Mouse (Mus musculus) G1E (cell line): ENCODE results near the gene Gm49337. TPM values are rescaled to one million over a fixed set of nuclear protein-coding genes. Genes with fewer than 3 reads are reported as not detected.
A peak's percentile ranks its signal among the peaks of the same experiment; 100 is the strongest.

ENCODE experiments used
- ATAC-seq: 2 replicates; pipeline ENCODE4 v1.8.0; 2016; ENCODE audit warnings: mild to moderate bottlenecking; ENCODE audit not compliant: insufficient number of reproducible peaks, poor library complexity, low FRiP score, severe bottlenecking; ENCODE audit errors: extremely low read depth
- DNase-seq: peaks from one replicate; pipeline ENCODE4 v3.0.0; 2012; ENCODE audit warnings: low spot score
- H3K27me3 ChIP-seq: 2 replicates; pipeline ENCODE4 v1.6.1; 2012; ENCODE audit warnings: mild to moderate bottlenecking, low read length, inconsistent platforms; ENCODE audit not compliant: insufficient read depth
- H3K36me3 ChIP-seq: replicated peaks from 2 replicates; pipeline ENCODE3; 2012; ENCODE audit warnings: mild to moderate bottlenecking, inconsistent platforms
- H3K4me1 ChIP-seq: 2 replicates; pipeline ENCODE4 v1.6.1; 2012; ENCODE audit warnings: low read depth, low read length, inconsistent platforms, mixed read lengths; ENCODE audit not compliant: insufficient read depth
- H3K4me3 ChIP-seq: 2 replicates; pipeline ENCODE4 v1.5.1; 2012; ENCODE audit warnings: low read depth, mild to moderate bottlenecking, inconsistent platforms, low read length, moderate library complexity, mixed read lengths
- H3K9me3 ChIP-seq: replicated peaks from 2 replicates; pipeline ENCODE4 v1.6.1; 2012; ENCODE audit warnings: inconsistent platforms
- CTCF ChIP-seq: IDR thresholded peaks from 2 replicates; pipeline ENCODE4 v1.5.1; 2012; ENCODE audit warnings: low read depth, low read length, inconsistent platforms, mixed read lengths
- GATA1 ChIP-seq: IDR thresholded peaks from 2 replicates; pipeline ENCODE4 v1.6.1; 2012; ENCODE audit warnings: borderline replicate concordance, low read length, inconsistent platforms, mixed read lengths
- GATA2 ChIP-seq: IDR thresholded peaks from 2 replicates; pipeline ENCODE4 v1.6.1; 2012; ENCODE audit warnings: low read depth, low read length, inconsistent platforms, borderline replicate concordance
- POLR2AphosphoS5 ChIP-seq: IDR thresholded peaks from 2 replicates; pipeline ENCODE4 v1.6.1; 2012; ENCODE audit warnings: low read depth, low read length, inconsistent platforms; ENCODE audit not compliant: insufficient replicate concordance
- TAL1 ChIP-seq: conservative IDR thresholded peaks from 2 replicates; pipeline ENCODE4 v1.6.1; 2012; ENCODE audit warnings: low read depth, low read length, inconsistent platforms, mixed read lengths
- polyA plus RNA-seq: library from polyadenylated mRNA; stranded (reverse); fragments of >175 nt; gene quantifications from 2 replicates; pipeline ENCODE4 v1.2.3, GENCODE M21; 2012
- total RNA-seq, 2 experiments: library from RNA; stranded (forward) in 1 of 2; stranded (reverse) in 1 of 2; fragments of 200-1000 nt in 1 of 2; fragments of >200 nt in 1 of 2; fragmentation: Nextera tagmentation in 1 of 2; gene quantifications; 2 replicates each; pipeline ENCODE4 v1.2.3; 2014 to 2017

Gm49337 gene
- total and polyA plus RNA-seq, 3 experiments: not detected

DNA sequence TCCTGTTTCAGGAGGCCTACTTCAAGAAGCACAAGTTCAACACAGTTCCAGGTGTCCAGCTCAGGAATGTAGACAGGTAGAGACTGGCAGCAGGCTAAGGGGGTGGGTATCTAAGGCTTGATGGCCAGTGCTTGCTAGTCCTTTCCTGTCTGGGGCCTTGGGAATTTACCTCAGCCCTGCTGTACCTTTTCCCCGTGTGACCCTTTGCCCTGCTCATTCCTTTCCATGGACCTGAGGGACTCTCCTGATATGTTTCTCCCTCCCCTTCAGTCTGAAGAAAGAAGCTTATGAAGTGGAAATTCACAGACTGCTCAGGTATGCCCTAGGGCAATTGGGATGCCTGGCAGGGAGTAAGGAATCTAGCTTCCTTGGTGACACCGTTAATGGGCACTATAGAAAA lies 15.3 kb upstream of the Gm49337 start:
- peaks cover 84% of the 10 kb centered on the region for H3K36me3 ChIP-seq
- peaks cover 7% of the 10 kb centered on the region for H3K4me1 ChIP-seq
- no peak overlapping the region for H3K4me3 ChIP-seq
- no peaks in the 10 kb centered on the region for H3K9me3 ChIP-seq
- ATAC-seq: no peak
- TF ChIP-seq TAL1 (no peak), CTCF (no peak), GATA1 (no peak), GATA2 (no peak), POLR2AphosphoS5 (no peak)
- H3K27me3 ChIP-seq: no peaks in the 10 kb centered on the region
- no peak for DNase-seq

DNA sequence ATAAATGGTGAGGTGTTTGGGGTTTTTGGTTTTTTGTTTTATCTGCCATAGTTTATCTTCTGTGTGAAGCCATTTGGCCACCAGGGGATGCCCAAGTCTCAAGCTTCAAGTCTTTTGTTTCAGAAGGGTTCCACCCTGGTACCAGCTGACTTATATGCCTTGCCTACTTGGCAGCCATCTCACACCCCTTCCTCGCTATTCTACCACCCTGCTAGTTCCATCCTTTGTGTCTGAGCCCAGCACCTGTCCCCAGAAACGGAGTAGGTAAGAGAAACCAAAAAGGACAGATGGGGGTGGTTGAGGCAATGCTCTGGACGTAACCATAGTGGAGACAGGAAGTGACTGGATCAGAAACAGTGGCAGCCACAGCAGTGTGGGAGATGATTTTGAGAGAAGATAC lies 13.3 kb upstream of the Gm49337 start:
- peaks cover 63% of the 10 kb centered on the region for H3K36me3 ChIP-seq
- H3K9me3 ChIP-seq: no peaks in the 10 kb centered on the region
- TF ChIP-seq GATA2 (no peak), TAL1 (no peak), POLR2AphosphoS5 (no peak), GATA1 (no peak), CTCF (0 out of 2 replicates have a peak, but pooled peaks have one; percentile 31)
- ATAC-seq (peak; percentile 28; the same call in 1 of the 2 replicates), DNase-seq (no peak)
- H3K4me3 ChIP-seq: no peak overlapping the region
- peaks cover 8% of the 10 kb centered on the region for H3K4me1 ChIP-seq
- peaks cover 6% of the 10 kb centered on the region; the same call in 1 of the 2 replicates for H3K27me3 ChIP-seq

DNA sequence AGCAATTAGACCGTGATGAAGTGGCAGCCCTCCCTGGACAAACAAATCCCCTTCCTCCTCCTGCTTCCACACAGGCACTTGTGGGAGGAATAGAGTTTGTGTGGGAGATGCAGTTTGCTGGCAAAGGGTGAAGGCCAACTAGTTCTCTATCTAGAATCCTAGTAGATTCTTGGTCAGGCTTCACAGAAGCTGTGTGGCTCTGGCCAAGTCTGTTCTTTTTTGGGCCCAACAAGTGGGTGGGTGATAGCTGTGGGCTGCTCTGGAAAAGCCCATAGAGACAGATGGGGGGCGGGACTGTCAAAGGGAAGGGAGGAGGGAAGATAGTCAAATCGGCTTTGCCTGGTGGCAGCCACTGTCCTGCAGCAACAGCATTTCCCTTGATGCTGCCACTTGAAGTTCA lies 12.4 kb upstream of the Gm49337 start:
- no peak overlapping the region for H3K4me3 ChIP-seq
- no peaks in the 10 kb centered on the region for H3K9me3 ChIP-seq
- peaks cover 55% of the 10 kb centered on the region for H3K36me3 ChIP-seq
- H3K27me3 ChIP-seq: peaks cover 6% of the 10 kb centered on the region
- peaks cover 12% of the 10 kb centered on the region for H3K4me1 ChIP-seq
- DNase-seq (no peak), ATAC-seq (no peak)
- TF ChIP-seq GATA1: no peak
- no peak for TF ChIP-seq CTCF

DNA sequence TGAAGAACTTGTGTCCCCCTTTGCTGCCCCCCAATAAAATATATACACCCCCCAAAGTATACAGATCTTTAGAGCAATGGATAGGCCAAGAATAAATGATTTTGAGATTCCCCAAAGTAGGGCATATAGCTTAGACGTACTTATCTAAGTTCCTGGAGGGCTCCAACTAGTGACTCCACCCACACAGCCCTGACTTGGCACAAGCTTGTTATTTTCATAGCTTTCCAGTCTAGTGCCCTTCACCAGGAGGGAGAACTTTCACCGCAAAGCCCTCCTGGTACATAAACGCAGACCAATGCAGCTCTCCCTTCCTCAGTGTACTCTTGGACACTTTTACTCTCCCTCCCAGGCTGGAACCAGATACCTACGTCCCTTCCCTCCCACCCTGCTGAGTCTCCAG lies 11.0 kb upstream of the Gm49337 start:
- TF ChIP-seq TAL1 (no peak), CTCF (no peak), GATA1 (no peak), GATA2 (no peak), POLR2AphosphoS5 (no peak)
- no peak for DNase-seq
- peaks cover 42% of the 10 kb centered on the region for H3K36me3 ChIP-seq
- H3K9me3 ChIP-seq: no peaks in the 10 kb centered on the region
- ATAC-seq: no peak
- H3K4me1 ChIP-seq: peaks cover 19% of the 10 kb centered on the region
- no peak overlapping the region for H3K4me3 ChIP-seq
- peaks cover 6% of the 10 kb centered on the region for H3K27me3 ChIP-seq

DNA sequence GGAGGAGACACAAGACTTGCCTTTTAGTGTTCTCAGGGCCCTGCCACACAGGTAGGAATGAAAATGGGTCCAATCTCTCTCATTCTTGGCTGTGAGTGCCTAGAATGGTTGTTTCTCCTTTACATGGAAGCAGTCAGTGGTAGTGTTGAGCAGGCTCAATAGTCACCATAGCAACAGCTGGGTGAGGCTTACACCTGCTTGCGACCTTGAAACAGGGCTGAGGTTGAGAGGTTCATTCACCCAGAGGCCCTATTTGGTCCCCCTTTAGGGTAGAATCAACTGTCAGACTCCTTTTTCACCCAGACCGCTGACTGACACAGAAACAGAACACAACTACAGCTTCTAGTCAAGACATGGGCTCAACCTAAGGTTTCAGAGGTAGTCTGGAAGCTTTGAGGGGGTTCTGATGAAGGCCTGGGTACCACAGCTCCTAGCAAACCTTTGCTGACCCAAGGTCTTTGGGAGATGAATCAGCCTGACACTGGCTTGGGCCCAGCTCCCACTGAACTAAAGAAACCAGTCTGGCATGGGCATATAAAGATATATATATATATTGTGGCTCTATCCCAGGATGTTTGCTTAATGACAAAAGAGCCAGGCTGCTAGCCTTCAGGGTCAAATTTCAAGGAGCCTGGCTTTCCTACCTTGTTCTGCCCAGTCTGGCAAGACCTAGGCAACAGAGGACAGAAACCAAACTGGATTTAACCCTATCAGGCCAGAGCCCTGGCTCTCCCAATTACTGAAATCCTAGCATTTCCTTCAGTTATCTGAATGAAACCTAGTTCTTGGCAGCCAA lies 8.2 kb upstream of the Gm49337 start:
- DNase-seq (no peak), ATAC-seq (no peak)
- TF ChIP-seq POLR2AphosphoS5: no peak
- no peak for TF ChIP-seq GATA2
- no peak for TF ChIP-seq GATA1
- Histone ChIP-seq H3K4me3 (no peak overlapping the region), H3K4me1 (peaks cover 27% of the 10 kb centered on the region), H3K36me3 (peaks cover 16% of the 10 kb centered on the region), H3K27me3 (peaks cover 9% of the 10 kb centered on the region), H3K9me3 (no peaks in the 10 kb centered on the region)

DNA sequence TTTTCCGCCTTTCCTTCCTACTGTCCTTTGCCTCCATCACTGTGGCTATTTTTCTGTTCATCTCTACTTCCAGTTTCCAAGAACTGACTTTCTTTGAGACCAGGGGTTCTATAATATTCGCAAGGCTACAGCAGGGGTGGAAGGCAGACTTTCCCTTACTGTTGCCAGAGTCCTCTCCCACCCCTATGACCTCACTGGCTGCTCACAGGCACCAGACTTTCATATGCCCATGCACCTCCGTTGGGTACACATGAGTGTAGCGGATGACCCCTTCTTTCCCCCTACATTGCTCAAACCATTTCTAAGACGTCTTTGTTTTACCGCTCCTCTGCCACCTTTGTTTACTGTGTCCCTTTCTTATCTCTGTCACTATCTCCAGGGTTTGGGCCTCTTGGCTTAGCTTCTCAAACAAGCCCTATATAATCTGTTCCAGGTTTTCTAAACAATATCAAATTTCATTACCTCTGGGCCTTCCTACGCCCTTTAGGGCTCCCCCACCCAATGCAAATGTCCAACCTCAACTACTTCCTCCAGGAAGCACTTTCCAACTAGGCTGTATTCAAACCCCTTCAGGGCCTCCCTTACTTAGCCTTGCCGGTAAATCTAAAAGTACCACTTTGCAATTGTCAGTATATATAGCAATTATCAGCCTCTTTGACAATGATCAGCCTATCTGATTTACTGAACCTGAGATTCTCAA lies 7.3 kb upstream of the Gm49337 start:
- H3K4me1 ChIP-seq: peaks cover 34% of the 10 kb centered on the region
- ATAC-seq: no peak
- no peaks in the 10 kb centered on the region for H3K9me3 ChIP-seq
- TF ChIP-seq CTCF (no peak), POLR2AphosphoS5 (no peak), TAL1 (no peak)
- DNase-seq: no peak
- H3K27me3 ChIP-seq: peaks cover 9% of the 10 kb centered on the region
- H3K4me3 ChIP-seq: no peak overlapping the region
- H3K36me3 ChIP-seq: peaks cover 8% of the 10 kb centered on the region
